In genomic region chr19:43930366-43930765, GRCm38 (mm10) we compare ENCODE assay signal across 19 mouse cellular contexts. TPM values are rescaled to one million over a fixed set of nuclear protein-coding genes. Genes with fewer than 3 reads are reported as not detected.
A peak's percentile ranks its signal among the peaks of the same experiment; 100 is the strongest.
DNase-seq lines count a peak whose midpoint lies in the region; ATAC-seq and TF ChIP-seq lines count a peak whose summit lies in the region.
"Had no signal": no experiment of that assay in that cellular context is flagged by ENCODE, and none has a peak within 500 bp of the region (broad histone marks: within the 10 kb centered on the region; RNA-seq: fewer than 3 reads in every experiment).

No protein-coding gene starts in this region.

- peaks cover 31% of the 10 kb centered on the region for H3K4me1 ChIP-seq in heart, embryonic 15.5 days (replicated peaks)
- H3K4me1 ChIP-seq in midbrain, embryonic 10.5 days, result peaks cover 15% of the 10 kb centered on the region
- no peaks in the 10 kb centered on the region for H3K4me1 ChIP-seq in midbrain, embryonic 16.5 days (ENCODE audit: control insufficient read depth, insufficient read depth, low read length)
- H3K4me1 ChIP-seq in bone marrow macrophage, adult 2 months (ENCODE audit: control insufficient read depth, insufficient read depth, low read length), result peaks cover 34% of the 10 kb centered on the region
- no peaks in the 10 kb centered on the region; the same call in 1 of the 2 replicates for H3K4me1 ChIP-seq in kidney, adult 2 months (ENCODE audit: control insufficient read depth, insufficient read depth, low read length)
- H3K4me1 ChIP-seq: embryonic facial prominence, embryonic 12.5 days had no signal

- DNase-seq in heart, adult 9 months (ENCODE audit: low spot score in 2 of 2), result no peak
- DNase-seq in midbrain, embryonic 10.5 days (ENCODE audit: low spot score), result no peak
- DNase-seq in right cerebral cortex, postnatal 14 days, result no peak
- DNase-seq in kidney, adult 2 months, result no peak
- DNase-seq: adrenal gland, adult 2 months; cerebellum, postnatal 10 days; gastrocnemius, postnatal 14 days; kidney, postnatal 36 days; layer of hippocampus, postnatal 36 days; lung, adult 2 months had no signal

- H3K9ac ChIP-seq in heart, embryonic 15.5 days, result no peak overlapping the region
- H3K9ac ChIP-seq in midbrain, embryonic 16.5 days (ENCODE audit: low read depth, low read length), result no peak overlapping the region
- H3K9ac ChIP-seq: embryonic facial prominence, embryonic 12.5 days; forebrain, embryonic 13.5 days; limb, embryonic 13.5 days had no signal

- no peak for TF ChIP-seq CTCF in bone marrow macrophage, adult 2 months (IDR thresholded peaks at IDR 0.05; ENCODE audit: low read depth, low read length)
- TF ChIP-seq CTCF in kidney, adult 2 months (conservative IDR thresholded peaks at IDR 0.05; ENCODE audit: insufficient read depth, insufficient read length, low read depth, low read length), result no peak

- WGBS in heart, embryonic 15.5 days, result 26% methylated on average over 7 of the region's 7 CpGs
- WGBS in midbrain, embryonic 10.5 days, result 46% methylated on average over 7 of the region's 7 CpGs
- 47% methylated on average over 7 of the region's 7 CpGs for WGBS in midbrain, embryonic 16.5 days
- 21% methylated on average over 7 of the region's 7 CpGs for WGBS in macrophage (ENCODE audit: missing documents)
- 28% methylated on average over 7 of the region's 7 CpGs for WGBS in kidney, adult 2 months

- H3K27ac ChIP-seq in heart, embryonic 15.5 days, result no peak overlapping the region
- H3K27ac ChIP-seq in midbrain, embryonic 10.5 days (replicated peaks), result peak overlapping the region; percentile 59; the same call in 1 of the 2 replicates
- no peak overlapping the region for H3K27ac ChIP-seq in midbrain, embryonic 16.5 days (ENCODE audit: low read length)
- peak overlapping the region; percentile 94 for H3K27ac ChIP-seq in bone marrow macrophage, adult 2 months (ENCODE audit: insufficient read depth, low read depth, low read length)
- H3K27ac ChIP-seq in macrophage, result peak overlapping the region; percentile 84
- H3K27ac ChIP-seq in kidney, adult 2 months (ENCODE audit: insufficient read depth, low read depth, low read length), result no peak overlapping the region
- H3K27ac ChIP-seq: embryonic facial prominence, embryonic 12.5 days; forebrain, embryonic 13.5 days; hindbrain, postnatal 0 days; limb, embryonic 13.5 days had no signal

- H3K9me3 ChIP-seq in heart, embryonic 15.5 days (replicated peaks), result no peaks in the 10 kb centered on the region
- no peaks in the 10 kb centered on the region for H3K9me3 ChIP-seq in midbrain, embryonic 10.5 days (replicated peaks)
- H3K9me3 ChIP-seq in midbrain, embryonic 16.5 days (replicated peaks; ENCODE audit: control insufficient read depth, low read length, poor library complexity, severe bottlenecking), result no peaks in the 10 kb centered on the region
- H3K9me3 ChIP-seq: embryonic facial prominence, embryonic 12.5 days; forebrain, embryonic 13.5 days; limb, embryonic 13.5 days had no signal

- peaks cover 95% of the 10 kb centered on the region for H3K79me2 ChIP-seq in macrophage (ENCODE audit: inconsistent target)

- H3K4me2 ChIP-seq in heart, embryonic 15.5 days, result peak overlapping the region; percentile 2; the same call in 1 of the 2 replicates
- H3K4me2 ChIP-seq in midbrain, embryonic 16.5 days (ENCODE audit: low read length), result no peak overlapping the region
- H3K4me2 ChIP-seq: embryonic facial prominence, embryonic 12.5 days; forebrain, embryonic 13.5 days; limb, embryonic 13.5 days had no signal

- TF ChIP-seq POLR2A in bone marrow macrophage, adult 2 months (IDR thresholded peaks at IDR 0.05; ENCODE audit: borderline replicate concordance, low read depth, low read length), result no peak
- no peak for TF ChIP-seq POLR2A in kidney, adult 2 months (IDR thresholded peaks at IDR 0.05; ENCODE audit: low read depth, low read length)

- no peak overlapping the region for H3K4me3 ChIP-seq in heart, embryonic 15.5 days
- no peak overlapping the region for H3K4me3 ChIP-seq in midbrain, embryonic 10.5 days
- no peak overlapping the region for H3K4me3 ChIP-seq in midbrain, embryonic 16.5 days (ENCODE audit: low read depth, low read length)
- no peak overlapping the region for H3K4me3 ChIP-seq in bone marrow macrophage, adult 2 months (ENCODE audit: insufficient read depth, low read length)
- no peak overlapping the region for H3K4me3 ChIP-seq in macrophage (ENCODE audit: inconsistent target)
- no peak overlapping the region for H3K4me3 ChIP-seq in kidney, adult 2 months (ENCODE audit: insufficient read depth, low read depth, low read length)
- H3K4me3 ChIP-seq: embryonic facial prominence, embryonic 12.5 days; forebrain, embryonic 13.5 days; limb, embryonic 13.5 days had no signal

- 0 out of 2 replicates have a peak, but pooled peaks have one; percentile 10 for ATAC-seq in heart, embryonic 15.5 days (replicated peaks; ENCODE audit: insufficient number of reproducible peaks, insufficient read depth, low FRiP score, low read depth)
- ATAC-seq in midbrain, embryonic 16.5 days, result no peak
- ATAC-seq: forebrain, embryonic 13.5 days; hindbrain, postnatal 0 days had no signal

- no peaks in the 10 kb centered on the region for H3K36me3 ChIP-seq in heart, embryonic 15.5 days
- no peaks in the 10 kb centered on the region for H3K36me3 ChIP-seq in midbrain, embryonic 10.5 days
- H3K36me3 ChIP-seq in midbrain, embryonic 16.5 days (ENCODE audit: control insufficient read depth, insufficient read depth, low read length), result no peaks in the 10 kb centered on the region
- H3K36me3 ChIP-seq in macrophage (ENCODE audit: inconsistent target), result no peaks in the 10 kb centered on the region
- H3K36me3 ChIP-seq in kidney, adult 2 months (ENCODE audit: control insufficient read depth, insufficient read depth, low read length), result no peaks in the 10 kb centered on the region
- H3K36me3 ChIP-seq: embryonic facial prominence, embryonic 12.5 days; limb, embryonic 13.5 days had no signal

- no peaks in the 10 kb centered on the region for H3K27me3 ChIP-seq in heart, embryonic 15.5 days
- no peaks in the 10 kb centered on the region for H3K27me3 ChIP-seq in midbrain, embryonic 10.5 days (ENCODE audit: low read depth, poor library complexity, severe bottlenecking)
- H3K27me3 ChIP-seq in midbrain, embryonic 16.5 days (ENCODE audit: control insufficient read depth, insufficient read depth, low read depth, low read length), result no peaks in the 10 kb centered on the region
- H3K27me3 ChIP-seq in kidney, adult 2 months (replicated peaks; ENCODE audit: control insufficient read depth, insufficient read depth, low read length), result no peaks in the 10 kb centered on the region
- H3K27me3 ChIP-seq: embryonic facial prominence, embryonic 12.5 days; forebrain, embryonic 13.5 days; limb, embryonic 13.5 days had no signal

RNA-seq across cellular contexts. Expression of gene Dnmbp, which starts 9.6 kb away (rescaled TPM):
- 8.5 and 11.1 TPM in 2 replicates for polyA plus RNA-seq in heart, embryonic 15.5 days (2015; fragmentation: Nextera tagmentation; extraction: Ambion mirVana)
- 16.5 and 17.0 TPM in 2 replicates for polyA plus RNA-seq in midbrain, embryonic 10.5 days (2016; fragmentation: Nextera tagmentation; extraction: Ambion mirVana)
- polyA plus RNA-seq in midbrain, embryonic 16.5 days (2015; fragmentation: Nextera tagmentation; extraction: Ambion mirVana), result 7.4 and 8.2 TPM in 2 replicates
- 10.2 and 13.5 TPM in 2 replicates for polyA plus RNA-seq in bone marrow macrophage, adult 2 months (2012; ENCODE audit: insufficient read depth, insufficient read length, missing spikeins)
- 10 to 100 TPM; 11.2 to 85.0 (median 41.0) TPM for total RNA-seq in macrophage (2018; cell fraction: chromatin; rRNA removed)
- 10 to 100 TPM in 12 of 26 experiments, 1 to 10 TPM in 14; 2.1 to 18.6 (median 9.3) TPM for total RNA-seq in macrophage (2018; cell fraction: cytosol; rRNA removed)
- 10 to 100 TPM in 20 of 26 experiments, 1 to 10 TPM in 6; 5.9 to 56.9 (median 19.8) TPM for total RNA-seq in macrophage (2018; cell fraction: nucleus; rRNA removed)
- polyA plus RNA-seq in macrophage (2018), result 10.0 to 13.6 TPM (median 12.2 TPM) in 3 replicates
- 13.9 and 15.5 TPM in 2 replicates for polyA plus RNA-seq in kidney, adult 2 months (2012; rRNA removed)

RNA-seq across cellular contexts. Expression of gene Cpn1, which starts 56.0 kb away (rescaled TPM):
- polyA plus RNA-seq in heart, embryonic 15.5 days (2015; fragmentation: Nextera tagmentation; extraction: Ambion mirVana), result 0.63 and 0.87 TPM in 2 replicates
- polyA plus RNA-seq in midbrain, embryonic 10.5 days (2016; fragmentation: Nextera tagmentation; extraction: Ambion mirVana), result 0.22 and 0.42 TPM in 2 replicates
- polyA plus RNA-seq in midbrain, embryonic 16.5 days (2015; fragmentation: Nextera tagmentation; extraction: Ambion mirVana), result 0.37 and 0.39 TPM in 2 replicates
- polyA plus RNA-seq in bone marrow macrophage, adult 2 months (2012; ENCODE audit: insufficient read depth, insufficient read length, missing spikeins), result 0.28 TPM in 1 of 2 replicates, not detected in the other
- under 1 TPM in 2 of 26 experiments, not detected in 24; 0.33 to 0.38 TPM for total RNA-seq in macrophage (2018; cell fraction: chromatin; rRNA removed)
- under 1 TPM in 18 of 26 experiments, not detected in 8; 0.05 to 0.31 (median 0.15) TPM for total RNA-seq in macrophage (2018; cell fraction: cytosol; rRNA removed)
- under 1 TPM in 2 of 26 experiments, not detected in 24; 0.21 to 0.28 TPM for total RNA-seq in macrophage (2018; cell fraction: nucleus; rRNA removed)
- polyA plus RNA-seq in macrophage (2018), result 0.11 TPM in 1 of 3 replicates, not detected in the others
- polyA plus RNA-seq in kidney, adult 2 months (2012; rRNA removed), result 100 and 103 TPM in 2 replicates
- total RNA-seq: gastrocnemius, postnatal 14 days; monocyte, adult 5-6 weeks had no signal
- polyA plus RNA-seq: adrenal gland, adult 2 months; embryonic facial prominence, embryonic 12.5 days had no signal

Comparison
In these comparisons a context has a peak if more than half of its experiments do, and no peak if none do; other contexts are left out.
1. H3K27ac ChIP-seq: peak in midbrain, embryonic 10.5 days (single experiment), bone marrow macrophage, adult 2 months (single experiment) and macrophage (single experiment); none in heart, embryonic 15.5 days (single experiment), midbrain, embryonic 16.5 days (single experiment) and kidney, adult 2 months (single experiment).
2. RNA of gene Cpn1, which starts 56.0 kb away (polyA plus RNA-seq): 100 to 103 TPM in kidney, adult 2 months; 0.63 to 0.87 TPM in heart, embryonic 15.5 days, 0.22 to 0.42 TPM in midbrain, embryonic 10.5 days, 0.37 to 0.39 TPM in midbrain, embryonic 16.5 days, 0.28 TPM in bone marrow macrophage, adult 2 months and 0.11 TPM in macrophage; every median in the first group is over 10 times any median in the second.